Mouse (Mus musculus) testis, adult 2 months (tissue): Measurements from ENCODE around the gene Nfib.

Experiments
- CTCF ChIP-seq: fragments of 200-500 bp; IDR thresholded peaks from 2 replicates; pipeline ENCODE4 v1.5.1; 2012; ENCODE audit warnings: low read depth, mild to moderate bottlenecking, inconsistent platforms, low read length, moderate library complexity; ENCODE audit not compliant: control insufficient read depth, insufficient read depth, insufficient replicate concordance
- POLR2A ChIP-seq: fragments of 200-500 bp; IDR thresholded peaks from 2 replicates; pipeline ENCODE4 v1.6.1; 2012; ENCODE audit warnings: low read depth, mild to moderate bottlenecking, inconsistent platforms, low read length, moderate library complexity; ENCODE audit not compliant: control insufficient read depth

DNA sequence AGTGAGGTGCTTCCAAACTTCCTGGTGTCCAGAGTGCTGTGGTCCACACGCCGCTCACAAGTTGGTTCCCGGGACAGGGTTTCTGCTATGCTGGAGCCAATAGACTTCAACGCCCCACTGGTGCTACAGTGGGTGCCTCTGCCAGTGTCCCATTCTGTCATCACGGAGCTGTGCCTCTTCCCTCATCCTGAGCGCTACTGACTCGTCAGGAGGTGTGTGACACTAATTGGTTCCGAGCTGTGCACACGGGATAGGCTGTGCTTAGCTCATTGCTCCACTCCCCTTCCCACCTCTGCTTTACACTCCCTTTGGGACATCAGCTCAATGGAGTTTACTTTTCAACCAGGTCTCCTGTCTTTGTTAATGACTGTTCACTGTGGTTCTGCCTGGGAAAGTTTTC lies 60.8 kb downstream of the Nfib start:
- TF ChIP-seq CTCF (no peak), POLR2A (no peak)
